Mouse (Mus musculus) liver, postnatal 0 days (tissue): ENCODE measurements around the gene Bmp8a. TPM values are rescaled to one million over a fixed set of nuclear protein-coding genes. Genes with fewer than 3 reads are reported as not detected.
"Not testable (repeated sequence)": the region's sequence is repeated elsewhere in the genome, so short reads cannot be mapped to it uniquely, and the experiment has no call there.

Experiments used
- ATAC-seq: fragments of 200-750 bp; cut with Nextera tagmentation; 2 replicates; pipeline ENCODE4 v1.8.0; 2017; ENCODE audit warnings: mild to moderate bottlenecking, moderate library complexity
- DNase-seq: peaks from one replicate; pipeline ENCODE4 v3.0.0-alpha.2; 2016
- H3K27ac ChIP-seq: fragments of 300-500 bp; sonication (generic); 2 replicates; pipeline ENCODE4 v1.5.1; 2014; ENCODE audit warnings: antibody characterized with exemption, moderate library complexity, mild to moderate bottlenecking, low read depth
- H3K27me3 ChIP-seq: fragments of 300-500 bp; sonication (generic); 2 replicates; pipeline ENCODE4 v1.6.1; 2014; ENCODE audit warnings: low read length, control low read depth, mixed read lengths; ENCODE audit not compliant: insufficient read depth
- H3K36me3 ChIP-seq: fragments of 300-500 bp; sonication (generic); replicated peaks from 2 replicates; pipeline ENCODE4 v1.6.1; 2014; ENCODE audit warnings: mild to moderate bottlenecking, control low read depth, low read length, moderate library complexity, mixed read lengths; ENCODE audit not compliant: insufficient read depth
- H3K4me1 ChIP-seq: fragments of 300-500 bp; sonication (generic); 2 replicates; pipeline ENCODE4 v1.6.1; 2014; ENCODE audit warnings: antibody characterized with exemption, mild to moderate bottlenecking, control low read depth; ENCODE audit not compliant: insufficient read depth
- H3K4me2 ChIP-seq: fragments of 300-500 bp; sonication (generic); 2 replicates; pipeline ENCODE4 v1.6.1; 2014; ENCODE audit warnings: low read depth, mild to moderate bottlenecking, low read length, moderate library complexity, mixed read lengths
- H3K4me3 ChIP-seq: fragments of 300-500 bp; sonication (generic); 2 replicates; pipeline ENCODE4 v1.5.1; 2014; ENCODE audit warnings: low read depth, low read length
- H3K9ac ChIP-seq: fragments of 300-500 bp; sonication (generic); replicated peaks from 2 replicates; pipeline ENCODE4 v1.6.1; 2014; ENCODE audit warnings: mild to moderate bottlenecking, moderate library complexity
- H3K9me3 ChIP-seq: fragments of 300-500 bp; sonication (generic); 2 replicates; pipeline ENCODE4 v1.6.1; 2016; ENCODE audit warnings: mild to moderate bottlenecking, control low read depth, low read length, mixed read lengths
- CTCF ChIP-seq: sonication (generic); IDR thresholded peaks from 2 replicates; pipeline ENCODE4 v1.5.1; 2016; ENCODE audit warnings: antibody characterized with exemption, low read depth
- EP300 ChIP-seq: IDR thresholded peaks from 2 replicates; pipeline ENCODE4 v1.6.1; 2016; ENCODE audit warnings: antibody characterized with exemption, low read depth, mild to moderate bottlenecking
- WGBS: fragments of 180-500 bp; shearing (Covaris S2); extraction: QIAGEN DNeasy Blood & Tissue Kit; methylation state at CpG from one replicate; pipeline ENCODE4 v1.1.7; 2014; ENCODE audit not compliant: insufficient replicate concordance; 5-methylcytosine and 5-hydroxymethylcytosine counted together
- polyA plus RNA-seq: library from polyadenylated mRNA; unstranded; fragments of >200 nt; fragmentation: Nextera tagmentation; extraction: Ambion mirVana; gene quantifications from 2 replicates; pipeline ENCODE4 v1.2.1, GENCODE M21; 2015

Gene Bmp8a
- polyA plus RNA-seq, 1 experiment from 2014 or later = 0.21 TPM

DNA sequence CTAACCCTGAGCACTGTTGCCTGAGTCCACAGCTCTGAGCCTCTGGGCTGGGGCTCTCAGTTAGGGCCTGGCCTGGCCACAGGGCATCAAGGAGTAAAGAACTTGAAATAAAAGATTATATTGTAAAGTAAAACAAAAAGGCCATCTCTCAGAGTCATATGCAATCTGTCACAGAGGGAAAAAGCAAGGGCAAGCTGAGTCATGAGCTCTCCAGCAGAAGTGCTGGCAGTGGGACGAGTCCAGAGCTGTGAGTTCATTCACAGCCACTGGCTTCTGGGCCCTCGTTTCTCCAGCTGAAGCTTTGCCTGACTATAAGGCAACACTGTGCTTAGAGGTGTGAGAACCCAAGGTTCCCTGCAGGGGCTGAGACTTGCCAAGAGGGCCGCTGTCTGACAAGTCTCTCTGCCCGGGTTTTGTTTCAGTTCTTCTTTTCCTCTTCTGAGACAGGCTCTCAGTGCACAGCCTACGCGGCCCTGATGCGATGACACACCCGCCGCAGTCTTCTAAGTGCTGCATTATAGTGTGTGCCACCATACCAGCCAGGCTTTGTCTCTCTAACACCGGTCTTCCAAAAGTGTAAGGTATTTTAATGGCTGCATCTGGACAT, 10.3 kb upstream of the Bmp8a start:
- no peak overlapping the region for H3K4me2 ChIP-seq
- H3K9me3 ChIP-seq = no peaks in the 10 kb centered on the region
- H3K9ac ChIP-seq = no peak overlapping the region
- no peak for ATAC-seq
- no peaks in the 10 kb centered on the region for H3K27me3 ChIP-seq
- H3K4me1 ChIP-seq = no peaks in the 10 kb centered on the region
- TF ChIP-seq EP300 = no peak
- no peak for TF ChIP-seq CTCF
- no peak overlapping the region for H3K27ac ChIP-seq
- H3K36me3 ChIP-seq = peaks cover 71% of the 10 kb centered on the region
- DNase-seq = no peak
- 65% methylated on average over 10 of the region's 10 CpGs for WGBS
- no peak overlapping the region for H3K4me3 ChIP-seq

DNA sequence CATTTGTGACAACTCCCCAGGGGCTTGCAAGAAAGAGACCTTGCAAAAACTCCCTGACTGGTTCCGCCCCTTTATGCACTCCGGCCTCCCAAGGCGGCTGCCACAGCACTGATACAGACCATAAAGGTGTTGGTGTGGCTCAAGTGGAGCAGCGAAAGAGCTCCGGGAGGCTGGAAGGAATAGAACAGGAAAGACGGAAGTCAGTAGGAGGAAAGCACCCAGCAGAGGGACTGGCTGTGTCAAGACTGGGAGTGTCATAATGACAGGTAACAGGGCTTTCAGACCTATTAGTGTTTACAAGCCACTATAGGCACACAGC, 378 bp upstream of the Bmp8a start:
- Histone ChIP-seq H3K4me2 (peak overlapping the region; percentile 73), H3K4me1 (peaks cover 16% of the 10 kb centered on the region), H3K9ac (peak overlapping the region; percentile 16; the same call in 1 of the 2 replicates), H3K27me3 (peaks cover 40% of the 10 kb centered on the region), H3K4me3 (peak overlapping the region; percentile 42), H3K36me3 (peaks cover 2% of the 10 kb centered on the region; the same call in 1 of the 2 replicates), H3K9me3 (no peaks in the 10 kb centered on the region), H3K27ac (no peak overlapping the region)
- 4% methylated on average over 6 of the region's 6 CpGs for WGBS
- no peak for ATAC-seq
- no peak for TF ChIP-seq CTCF
- no peak for TF ChIP-seq EP300
- no peak for DNase-seq

DNA sequence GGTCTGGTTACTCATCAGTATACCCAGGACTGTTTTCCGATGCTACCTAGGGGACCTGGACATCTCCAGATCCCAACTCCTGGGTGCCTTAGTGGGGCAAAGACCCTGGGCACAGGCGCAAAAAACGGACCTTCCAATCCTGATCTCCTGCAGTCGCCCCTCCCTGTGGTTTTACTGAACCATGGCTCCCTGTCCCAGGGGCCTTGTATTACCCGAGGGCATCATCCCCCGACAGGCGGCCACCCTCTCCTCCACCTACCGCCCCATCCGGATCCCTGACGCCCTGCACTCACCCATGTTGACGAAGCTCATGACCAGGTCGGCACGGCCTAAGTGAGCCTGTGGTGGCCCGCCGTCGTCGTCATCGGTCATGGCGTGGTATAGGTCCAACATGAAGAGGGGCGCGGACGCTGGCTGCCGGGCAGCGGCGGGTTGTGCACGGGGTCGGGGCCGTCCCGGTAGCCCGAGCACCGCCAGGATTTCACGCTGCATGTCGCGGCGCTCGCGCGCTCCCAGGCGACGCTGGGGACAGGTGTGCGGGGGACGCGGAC, 886 bp downstream of the Bmp8a start:
- no peak for TF ChIP-seq CTCF
- TF ChIP-seq EP300 = no peak
- Histone ChIP-seq H3K4me2 (peak overlapping the region; percentile 73), H3K27me3 (peaks cover 40% of the 10 kb centered on the region), H3K9me3 (no peaks in the 10 kb centered on the region), H3K36me3 (no peaks in the 10 kb centered on the region), H3K4me3 (peak overlapping the region; percentile 42), H3K4me1 (peaks cover 16% of the 10 kb centered on the region), H3K27ac (no peak overlapping the region), H3K9ac (no peak overlapping the region)
- ATAC-seq (peak; percentile 20; the same call in 1 of the 2 replicates), DNase-seq (peak; percentile 23)
- WGBS = 2% methylated on average over 35 of the region's 43 CpGs

DNA sequence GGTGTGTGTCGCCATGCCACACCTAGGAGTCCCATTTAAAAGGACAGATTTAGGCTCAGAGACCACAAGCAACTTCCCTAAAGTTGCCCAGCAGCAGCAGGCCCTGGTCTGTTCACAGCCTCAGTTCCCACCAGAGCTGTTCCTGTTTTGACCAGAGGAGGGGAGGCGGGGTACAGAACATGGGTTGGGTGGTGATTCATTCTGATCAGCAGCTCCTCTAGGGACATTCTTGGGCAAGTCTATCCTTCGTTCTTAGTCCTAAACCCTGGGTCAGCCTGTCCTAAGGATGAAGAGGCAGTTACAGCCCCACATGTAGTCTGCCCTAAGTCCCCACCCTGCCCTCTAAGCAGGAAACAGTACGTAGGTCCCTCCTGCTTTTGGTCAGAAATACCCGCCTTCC, 2.8 kb downstream of the Bmp8a start:
- H3K36me3 ChIP-seq = no peaks in the 10 kb centered on the region

DNA sequence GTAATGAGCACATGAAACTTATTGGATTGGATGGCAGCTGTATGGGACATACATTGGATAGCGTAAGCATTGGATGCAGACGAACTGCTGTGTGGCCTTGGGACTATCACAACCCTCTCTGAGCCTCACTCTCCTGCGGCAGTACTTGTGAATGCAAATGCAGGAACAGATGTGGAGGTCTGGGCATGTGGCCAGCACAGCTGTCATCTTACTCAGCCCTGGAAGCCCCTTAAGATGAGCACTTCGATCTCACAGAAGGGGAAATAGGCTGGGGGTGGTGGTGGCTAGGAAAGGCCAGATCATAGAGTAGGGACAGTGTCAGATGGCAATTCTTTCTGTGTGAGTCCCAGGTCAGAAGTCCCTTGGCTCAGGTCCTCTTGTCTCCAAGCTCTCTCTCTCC, 5.4 kb downstream of the Bmp8a start:
- 62% methylated on average over 4 of the region's 4 CpGs for WGBS
- Histone ChIP-seq H3K4me2 (no peak overlapping the region), H3K27me3 (peaks cover 26% of the 10 kb centered on the region), H3K9ac (no peak overlapping the region), H3K4me3 (no peak overlapping the region), H3K4me1 (peaks cover 8% of the 10 kb centered on the region), H3K36me3 (no peaks in the 10 kb centered on the region), H3K9me3 (no peaks in the 10 kb centered on the region), H3K27ac (no peak overlapping the region)
- ATAC-seq = no peak
- no peak for TF ChIP-seq CTCF
- TF ChIP-seq EP300 = no peak
- DNase-seq = no peak

More for the DNA sequence above, 2.8 kb downstream of the Bmp8a start:
- no peaks in the 10 kb centered on the region for H3K9me3 ChIP-seq
- TF ChIP-seq CTCF = 0 out of 2 replicates have a peak, but pooled peaks have one; percentile 6
- TF ChIP-seq EP300 = no peak
- H3K4me3 ChIP-seq = no peak overlapping the region
- ATAC-seq (no peak), DNase-seq (no peak)
- H3K27me3 ChIP-seq = peaks cover 40% of the 10 kb centered on the region
- no peak overlapping the region for H3K4me2 ChIP-seq
- WGBS = 55% methylated on average over 5 of the region's 5 CpGs
- no peak overlapping the region for H3K27ac ChIP-seq
- H3K9ac ChIP-seq = no peak overlapping the region
- H3K4me1 ChIP-seq = peaks cover 16% of the 10 kb centered on the region

DNA sequence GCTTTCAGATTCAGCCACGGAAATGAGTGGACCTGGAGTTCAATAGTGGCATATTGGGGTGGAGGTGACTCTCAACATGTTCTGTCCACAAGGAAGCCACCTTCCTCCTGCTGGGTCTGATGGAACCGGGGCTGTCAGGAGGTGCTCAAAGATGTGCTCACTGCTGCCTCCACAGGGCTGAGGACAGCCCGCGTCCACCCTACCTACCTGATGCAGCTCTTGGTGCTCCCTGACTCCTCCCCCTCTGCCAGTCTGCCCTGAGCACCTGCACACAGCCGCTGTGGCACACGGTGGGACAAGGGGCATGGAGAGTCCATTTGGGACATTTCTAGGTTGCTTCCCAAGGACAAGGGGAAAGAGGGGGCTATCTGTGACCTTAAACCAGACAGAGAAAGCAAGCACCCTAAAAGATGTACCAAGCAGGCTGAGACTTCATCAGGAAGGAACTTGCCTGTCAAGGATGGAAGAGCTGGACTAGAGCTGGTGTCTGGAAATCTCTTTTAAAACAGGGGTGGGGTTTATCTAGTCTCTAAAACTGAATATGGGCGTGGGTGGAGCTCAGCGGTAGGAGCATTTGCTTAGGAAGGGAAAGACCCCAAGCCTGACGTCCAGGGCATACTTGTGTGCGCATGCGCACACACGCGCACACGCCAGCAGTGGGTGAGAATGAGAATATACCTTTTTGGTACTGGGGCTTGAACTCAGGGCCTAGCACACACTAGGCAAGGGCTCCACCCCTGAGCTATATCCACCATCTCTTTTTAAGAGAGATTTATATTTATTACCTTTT, 7.1 kb downstream of the Bmp8a start:
- Histone ChIP-seq H3K4me3 (no peak overlapping the region), H3K9me3 (no peaks in the 10 kb centered on the region), H3K36me3 (no peaks in the 10 kb centered on the region), H3K27me3 (peaks cover 10% of the 10 kb centered on the region), H3K27ac (no peak overlapping the region), H3K9ac (no peak overlapping the region), H3K4me2 (no peak overlapping the region), H3K4me1 (no peaks in the 10 kb centered on the region)
- ATAC-seq (no peak), DNase-seq (no peak)
- WGBS = 64% methylated on average over 14 of the region's 14 CpGs
- TF ChIP-seq CTCF (0 out of 2 replicates have a peak, but pooled peaks have one; percentile 10), EP300 (no peak)

DNA sequence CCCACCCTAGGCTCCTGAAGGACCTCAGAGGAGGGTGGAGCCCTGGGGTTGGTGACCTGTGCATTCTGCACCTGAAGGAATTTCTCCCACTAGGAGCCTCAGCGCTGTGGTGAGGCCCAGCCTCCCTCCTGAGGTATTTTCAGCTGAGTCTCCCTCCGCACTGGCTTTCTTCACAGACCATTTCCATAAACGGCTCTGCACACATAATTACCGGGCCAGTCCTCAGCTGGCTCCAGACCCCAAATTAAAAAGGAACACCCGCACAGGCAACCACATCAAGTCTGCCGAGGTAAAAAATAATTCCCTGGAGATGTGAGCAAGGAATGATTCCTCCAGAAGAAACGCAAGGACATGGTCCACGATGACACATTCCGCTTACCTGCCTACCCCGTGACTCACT, 7.8 kb downstream of the Bmp8a start:
- H3K4me3 ChIP-seq, DNase-seq, H3K27me3 ChIP-seq, H3K9ac ChIP-seq, H3K4me1 ChIP-seq, ATAC-seq, H3K36me3 ChIP-seq, H3K9me3 ChIP-seq, H3K4me2 ChIP-seq, H3K27ac ChIP-seq: not testable (repeated sequence)
- WGBS = 80% methylated on average over 10 of the region's 10 CpGs
